Mouse (Mus musculus) natural killer cell, adult 2 months (primary cell): ENCODE results near the gene Dnm3.

Experiments
- DNase-seq, 2 experiments: peaks; one replicate each; pipeline ENCODE4 v3.0.0; 2022; ENCODE audit warnings: low spot score in 2 of 2

Dnm3 gene

GRCm38 (mm10) chr1:162020766-162021165, 457.1 kb downstream of the Dnm3 start:
- no peak for DNase-seq

DNA sequence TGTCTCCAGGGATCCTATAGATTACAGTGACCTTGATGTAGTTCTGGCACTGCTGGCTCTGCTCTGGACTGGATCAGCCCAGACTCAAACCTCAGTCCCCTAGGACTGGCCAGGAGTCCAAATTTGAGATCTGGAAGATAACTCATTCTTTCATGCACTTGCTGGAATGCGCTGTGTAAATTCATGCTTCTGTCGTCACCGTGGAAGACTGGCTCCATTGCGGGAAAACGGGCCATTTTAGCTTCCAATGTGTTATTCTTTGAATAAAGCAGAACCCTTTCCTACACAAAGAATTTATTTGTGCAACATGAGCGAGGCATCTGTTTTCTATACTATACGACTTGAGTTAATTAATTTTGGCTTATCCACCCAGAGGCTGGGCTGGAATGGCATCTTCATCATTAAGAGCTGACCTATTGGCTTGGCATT, 457.5 kb downstream of the Dnm3 start:
- no peak for DNase-seq

DNA sequence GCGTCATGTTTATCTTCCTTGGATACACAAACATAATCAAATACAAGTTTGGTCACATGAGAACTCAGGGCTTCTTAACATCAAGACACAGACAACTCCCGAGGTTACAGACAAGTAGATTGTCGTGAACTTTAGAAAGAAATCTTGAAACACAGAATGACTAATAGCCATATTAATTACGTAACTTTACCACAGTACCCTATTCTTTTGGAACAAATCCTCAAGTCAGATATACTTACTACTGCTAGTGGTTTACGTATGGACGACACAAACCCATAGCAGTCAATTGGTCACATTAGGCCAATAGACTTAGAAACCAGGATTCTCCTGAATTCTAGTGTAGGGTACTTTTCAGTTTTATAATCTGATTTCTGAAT, 459.2 kb downstream of the Dnm3 start:
- no peak for DNase-seq

- DNase-seq, result no peak
These were observed 459.7 kb downstream of the Dnm3 start for GRCm38 (mm10) chr1:162017975-162018600.

GRCm38 (mm10) chr1:162016982-162017381, 460.9 kb downstream of the Dnm3 start:
- no peak for DNase-seq

GRCm38 (mm10) chr1:162015247-162015862, 462.5 kb downstream of the Dnm3 start:
- no peak for DNase-seq

DNA sequence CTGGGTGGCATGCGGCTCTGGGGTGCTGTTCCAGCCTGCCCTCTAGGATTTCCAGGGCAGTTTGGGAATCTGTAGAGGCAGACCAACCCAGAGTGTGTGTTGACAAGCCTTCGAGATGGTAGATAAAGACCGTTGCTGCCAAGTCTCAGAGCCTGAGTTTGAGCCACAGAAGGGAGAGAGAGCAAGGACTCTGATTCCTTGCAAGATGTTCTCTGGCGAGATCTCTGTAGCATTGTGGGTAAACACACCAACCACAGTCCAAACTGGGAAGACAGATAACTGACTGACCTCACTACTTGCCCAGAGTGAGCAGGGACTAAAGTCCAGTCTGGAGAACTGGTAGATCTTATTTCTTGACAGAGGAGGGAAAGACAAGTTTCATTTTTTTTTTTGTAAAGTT, 464.3 kb downstream of the Dnm3 start:
- no peak for DNase-seq

- no peak for DNase-seq
These were observed 466.1 kb downstream of the Dnm3 start for GRCm38 (mm10) chr1:162011523-162012245.

GRCm38 (mm10) chr1:162009086-162009485, 468.7 kb downstream of the Dnm3 start:
- DNase-seq, result no peak

GRCm38 (mm10) chr1:162008631-162009067, 469.2 kb downstream of the Dnm3 start:
- DNase-seq, result no peak

- DNase-seq, result no peak
These were observed 469.6 kb downstream of the Dnm3 start for GRCm38 (mm10) chr1:162008208-162008607.

DNA sequence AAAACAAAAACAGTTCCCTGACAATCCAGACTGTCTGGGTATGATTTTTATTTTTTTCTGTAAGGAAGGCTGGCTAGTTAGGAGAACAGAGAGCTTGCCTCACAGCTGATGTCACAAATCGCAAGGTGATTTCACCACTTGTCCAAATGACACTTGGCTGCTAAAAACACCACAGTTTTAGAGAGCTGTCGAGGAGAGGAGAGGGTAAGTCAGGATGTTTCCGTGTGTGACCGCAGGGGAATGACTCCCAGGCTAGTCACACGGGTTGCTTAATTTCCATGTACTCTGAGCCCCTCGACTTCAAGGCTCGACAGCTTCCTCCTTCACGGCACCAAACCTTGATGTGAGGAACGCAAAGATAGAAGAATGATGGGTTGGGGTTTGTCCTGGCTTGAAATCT, 471.7 kb downstream of the Dnm3 start:
- DNase-seq, result no peak

GRCm38 (mm10) chr1:162004821-162005770, 472.7 kb downstream of the Dnm3 start:
- DNase-seq, result no peak

DNA sequence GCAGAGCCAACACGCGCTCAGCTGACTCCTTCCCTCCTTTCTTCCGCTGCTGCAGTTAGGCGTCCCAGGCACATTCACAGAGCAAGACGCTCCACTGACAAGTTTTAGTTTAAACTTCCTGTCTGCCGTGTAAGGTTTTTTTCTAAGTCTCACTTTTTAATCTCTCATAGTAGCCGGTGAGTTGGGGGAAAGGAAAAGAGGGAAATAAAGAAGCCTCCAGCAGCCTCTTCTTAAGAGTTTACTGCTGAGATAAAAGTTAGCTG, 473.4 kb downstream of the Dnm3 start:
- DNase-seq, result no peak

DNA sequence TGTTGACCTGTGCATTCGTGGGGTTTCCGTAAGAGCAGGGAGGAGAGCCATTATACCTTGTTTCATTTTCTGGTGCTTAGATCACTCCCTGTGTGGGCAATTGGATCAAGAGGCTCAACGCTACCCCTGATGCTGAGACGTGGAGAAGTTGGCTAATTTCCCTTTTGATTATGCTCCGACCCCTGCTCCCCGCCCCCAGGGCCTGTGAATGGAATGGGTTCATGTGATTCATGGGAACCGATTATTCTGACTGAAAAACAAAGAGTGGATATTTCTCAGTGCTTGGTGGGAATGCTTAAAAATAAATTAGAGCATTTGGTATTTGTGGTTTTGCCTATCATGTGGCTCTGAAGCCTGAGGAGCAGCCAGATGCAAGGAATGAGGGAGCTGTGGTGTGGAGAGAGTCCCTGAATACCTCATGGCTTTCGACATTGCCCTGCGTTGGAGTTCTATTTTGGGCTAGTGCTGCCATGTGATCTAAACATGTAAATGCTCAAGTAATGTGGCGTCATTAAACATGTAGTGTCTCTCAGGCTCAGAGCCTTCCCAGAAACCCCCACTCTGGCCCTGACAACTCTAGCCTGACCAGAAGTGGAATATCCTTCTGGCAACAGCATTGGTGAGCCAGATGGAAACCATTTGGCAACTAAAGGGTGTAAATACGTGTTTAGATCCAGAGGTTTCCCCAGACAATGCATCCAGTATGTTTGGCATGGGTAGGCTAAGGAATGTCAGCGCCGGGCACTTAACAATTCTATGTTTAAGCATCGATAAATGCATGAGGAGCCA, 473.9 kb downstream of the Dnm3 start:
- no peak for DNase-seq

DNA sequence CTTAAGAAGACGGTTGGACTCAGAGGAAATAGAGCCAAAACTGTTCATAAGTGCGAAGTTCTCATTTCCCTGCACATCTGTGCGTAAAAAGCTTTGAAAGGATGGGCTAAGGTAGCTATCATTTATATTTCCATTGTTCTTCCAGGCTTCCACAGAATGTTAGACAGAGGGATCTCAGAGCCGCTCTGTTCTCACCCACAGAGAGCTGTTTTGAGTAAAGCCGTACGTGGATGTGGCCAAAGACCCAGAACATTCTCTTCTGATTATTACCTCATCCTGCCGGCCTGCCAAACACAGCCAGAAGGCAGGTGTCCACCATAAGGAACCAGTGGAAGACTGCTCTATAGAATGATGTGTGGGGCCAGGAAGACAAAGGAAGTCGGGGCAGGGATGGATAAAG, 476.5 kb downstream of the Dnm3 start:
- DNase-seq, result no peak

DNA sequence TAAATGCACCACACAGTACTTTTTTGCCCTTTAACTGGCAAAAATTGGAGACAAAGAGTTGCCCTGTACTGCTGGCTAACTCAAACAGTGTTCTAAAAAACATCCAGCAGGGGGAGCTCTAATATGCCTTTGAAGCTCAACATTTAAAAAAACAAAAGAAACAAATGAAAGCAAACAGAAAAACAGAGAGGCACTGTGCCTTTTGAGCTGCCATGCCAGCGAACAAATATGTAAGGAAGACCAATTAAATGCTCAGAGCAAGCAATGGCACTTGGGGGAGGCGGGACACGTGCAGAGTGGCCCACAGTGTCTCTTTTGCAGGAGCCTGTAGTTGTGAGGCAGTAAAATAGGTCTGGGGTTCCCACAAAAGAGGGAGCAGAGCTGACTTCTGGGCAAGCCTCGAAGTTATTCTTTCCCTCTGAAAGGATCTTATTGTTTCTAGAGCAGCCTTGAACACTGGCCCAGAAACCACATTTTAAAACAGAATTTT, 477.9 kb downstream of the Dnm3 start:
- peak; percentile 56 to 62 for DNase-seq

DNA sequence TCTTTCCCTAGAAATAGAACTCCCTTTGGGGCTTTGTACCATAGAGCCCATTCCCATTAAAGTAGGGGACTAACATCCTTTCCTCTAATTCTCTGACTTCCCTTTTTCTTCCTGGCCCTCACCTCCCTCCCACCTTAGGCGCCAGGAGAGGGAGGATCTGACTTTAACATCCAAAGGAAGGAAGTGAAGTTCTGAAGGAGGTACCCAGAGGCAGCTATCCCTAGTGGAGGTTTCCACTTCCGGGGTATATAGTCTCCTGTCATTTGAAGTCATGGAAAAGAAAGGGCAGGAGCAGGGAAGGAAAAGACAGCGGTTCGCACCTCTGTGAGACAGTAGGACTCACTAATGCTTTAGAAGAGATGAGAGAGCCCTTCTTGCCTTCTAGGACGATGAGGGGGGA, 478.5 kb downstream of the Dnm3 start:
- DNase-seq, result no peak

DNA sequence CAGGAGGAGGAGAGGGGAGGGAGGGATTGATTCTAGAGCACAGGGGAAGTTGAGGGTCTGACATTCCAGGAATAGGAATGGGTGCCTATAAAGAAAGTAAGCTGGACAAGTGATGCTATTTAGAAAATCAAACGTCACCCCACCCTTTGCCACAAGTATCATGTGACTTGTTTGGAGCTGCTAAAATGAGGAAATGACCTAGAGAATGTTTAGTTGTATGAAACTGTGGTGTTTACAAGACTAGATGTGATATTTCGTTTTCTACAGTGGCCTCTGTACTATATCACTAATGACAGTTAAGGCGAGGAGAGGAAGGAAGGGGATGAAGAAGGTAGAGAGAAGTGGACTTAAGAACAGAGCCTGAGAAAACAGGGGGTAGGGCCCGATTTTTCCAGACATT, 479.1 kb downstream of the Dnm3 start:
- peak in 1 of 2 experiments; percentile 20 for DNase-seq

DNA sequence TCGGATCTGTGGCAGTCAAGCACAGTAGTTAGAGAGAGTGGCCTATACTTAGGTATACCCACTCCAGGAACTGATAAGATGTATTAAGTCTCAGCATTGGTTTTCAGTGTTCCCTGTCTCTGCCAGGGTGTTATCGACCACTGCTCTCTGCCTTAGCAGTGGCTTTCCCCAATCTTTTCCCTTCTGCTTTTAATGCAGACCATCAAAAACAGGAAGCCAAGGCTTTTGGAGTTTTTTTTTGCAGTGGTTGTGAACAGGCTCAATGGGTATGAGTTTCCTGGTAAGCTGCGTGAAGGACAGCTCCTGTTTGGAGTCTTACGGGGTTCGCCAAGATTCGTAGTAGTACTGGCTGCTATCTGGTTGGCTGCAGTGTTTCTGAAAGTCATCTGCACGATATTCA, 485.4 kb downstream of the Dnm3 start:
- no peak for DNase-seq

- no peak for DNase-seq
These were observed 486.0 kb downstream of the Dnm3 start for GRCm38 (mm10) chr1:161991846-161992245.
